Mouse (Mus musculus) activated CD4-positive, CD25-positive, alpha-beta regulatory T cell, adult 4 months (primary cell): ENCODE data around the gene Rad21l. TPM values are rescaled to one million over a fixed set of nuclear protein-coding genes. Genes with fewer than 3 reads are reported as not detected.
"Not testable (repeated sequence)": the region's sequence is repeated elsewhere in the genome, so short reads cannot be mapped to it uniquely, and the experiment has no call there.

Experiments
- ATAC-seq: one replicate; pipeline ENCODE4 v1.8.0; 2017
- polyA plus RNA-seq, 2 experiments: library from polyadenylated mRNA; unstranded; fragments of 100-300 nt; shearing (Covaris generic); gene quantifications; one replicate each; pipeline ENCODE4 v1.2.1; 2017

Gene Rad21l
- polyA plus RNA-seq, 2 experiments from 2014 or later, result not detected

GRCm38 (mm10) chr2:151628011-151628410, 40.3 kb downstream of the Rad21l start:
- ATAC-seq, result no peak

GRCm38 (mm10) chr2:151626296-151626695, 42.0 kb downstream of the Rad21l start:
- ATAC-seq, result no peak

GRCm38 (mm10) chr2:151623776-151624175, 44.6 kb downstream of the Rad21l start:
- ATAC-seq, result no peak

GRCm38 (mm10) chr2:151616551-151617329, 51.6 kb downstream of the Rad21l start:
- no peak for ATAC-seq

- ATAC-seq, result not testable (repeated sequence)
These were observed 52.6 kb downstream of the Rad21l start for GRCm38 (mm10) chr2:151615779-151616178.

- no peak for ATAC-seq
These were observed 58.4 kb downstream of the Rad21l start for GRCm38 (mm10) chr2:151609974-151610373.

- ATAC-seq, result no peak
These were observed 59.9 kb downstream of the Rad21l start for GRCm38 (mm10) chr2:151608435-151608834.

GRCm38 (mm10) chr2:151605437-151605987, 62.8 kb downstream of the Rad21l start:
- ATAC-seq, result no peak

- ATAC-seq, result no peak
These were observed 64.7 kb downstream of the Rad21l start for GRCm38 (mm10) chr2:151603630-151604029.

- no peak for ATAC-seq
These were observed 66.2 kb downstream of the Rad21l start for GRCm38 (mm10) chr2:151602106-151602505.

GRCm38 (mm10) chr2:151598068-151598467, 70.3 kb downstream of the Rad21l start:
- no peak for ATAC-seq

Other genes starting within 250 kb of the Rad21l start
- gene 4921509C19Rik, start 192.4 kb downstream of the Rad21l start, polyA plus RNA-seq, result not detected
- gene Nsfl1c, start 174.4 kb downstream of the Rad21l start, polyA plus RNA-seq, result 100 to 1,000 TPM; 117 to 159 TPM
- 100 to 1,000 TPM; 298 to 313 TPM for gene Fkbp1a, start 126.0 kb downstream of the Rad21l start, polyA plus RNA-seq
- gene Sdcbp2, start 95.9 kb downstream of the Rad21l start, polyA plus RNA-seq, result 10 to 100 TPM; 79.8 to 85.3 TPM
- gene Snph, start 35.9 kb downstream of the Rad21l start, polyA plus RNA-seq, result under 1 TPM in 1 of 2 experiments, not detected in 1; 0.15 TPM
- gene Tmem74b, start 33.5 kb upstream of the Rad21l start, polyA plus RNA-seq, result not detected
- gene Psmf1, start 75.7 kb upstream of the Rad21l start, polyA plus RNA-seq, result 10 to 100 TPM; 66.8 to 71.8 TPM
- not detected for gene Rspo4, start 174.4 kb upstream of the Rad21l start, polyA plus RNA-seq
- not detected for gene Angpt4, start 242.7 kb upstream of the Rad21l start, polyA plus RNA-seq